Mouse (Mus musculus) CH12.LX (cell line): ENCODE measurements around the gene Gzmb.

Source experiments
- CHD1 ChIP-seq: IDR thresholded peaks from 2 replicates; pipeline ENCODE4 v1.6.1; 2012; ENCODE audit warnings: low read depth, low read length, improper control_type of control experiment, inconsistent platforms
- CTCF ChIP-seq, 2 experiments: IDR thresholded peaks in 1 of 2; conservative IDR thresholded peaks in 1 of 2; 2 replicates each; pipeline ENCODE4 v1.5.1; 2011 to 2012; ENCODE audit warnings: low read depth in 2 of 2, low read length in 2 of 2, improper control_type of control experiment in 1 of 2, inconsistent platforms in 1 of 2, mild to moderate bottlenecking in 1 of 2, moderate library complexity in 1 of 2
- IRF4 ChIP-seq: IDR thresholded peaks from 2 replicates; pipeline ENCODE4 v1.6.1; 2014; ENCODE audit warnings: low read depth, mild to moderate bottlenecking, inconsistent platforms, low read length, improper control_type of control experiment
- POLR2A ChIP-seq: IDR thresholded peaks from 2 replicates; pipeline ENCODE4 v1.6.1; 2011; ENCODE audit warnings: low read depth, mild to moderate bottlenecking, improper control_type of control experiment, low read length
- TBP ChIP-seq: conservative IDR thresholded peaks from 2 replicates; pipeline ENCODE4 v1.6.1; 2011; ENCODE audit warnings: low read depth, low read length, improper control_type of control experiment
- TCF12 ChIP-seq: IDR thresholded peaks from 2 replicates; pipeline ENCODE4 v1.6.1; 2014; ENCODE audit warnings: low read depth, mild to moderate bottlenecking, inconsistent platforms, low read length, improper control_type of control experiment
- USF1 ChIP-seq: IDR thresholded peaks from 2 replicates; pipeline ENCODE4 v1.6.1; 2014; ENCODE audit warnings: low read depth, mild to moderate bottlenecking, inconsistent platforms, low read length, improper control_type of control experiment
- ZNF384 ChIP-seq: IDR thresholded peaks from 2 replicates; pipeline ENCODE4 v1.6.1; 2012; ENCODE audit warnings: low read depth, low read length, improper control_type of control experiment, inconsistent platforms

- TF ChIP-seq CHD1, result no peak
- no peak for TF ChIP-seq POLR2A
- TF ChIP-seq IRF4, result no peak
- no peak for TF ChIP-seq CTCF (conservative IDR thresholded peaks at IDR 0.05 in 1 of 2, IDR thresholded peaks at IDR 0.05 in 1 of 2; ENCODE audit: low read depth in 2 of 2, low read length in 2 of 2)
- no peak for TF ChIP-seq TBP
- TF ChIP-seq ZNF384, result no peak
- TF ChIP-seq TCF12, result no peak
- TF ChIP-seq USF1, result no peak
Measured at GRCm38 (mm10) chr14:56283816-56284215, 21.8 kb upstream of the Gzmb start.
